Mouse (Mus musculus) frontal cortex, postnatal 14 days (tissue): ENCODE results near the gene Fmo5.

ENCODE experiments used
- DNase-seq, 2 experiments: peaks; one replicate each; pipeline ENCODE4 v3.0.0; 2022; ENCODE audit warnings: low spot score in 2 of 2

Gene Fmo5

DNA sequence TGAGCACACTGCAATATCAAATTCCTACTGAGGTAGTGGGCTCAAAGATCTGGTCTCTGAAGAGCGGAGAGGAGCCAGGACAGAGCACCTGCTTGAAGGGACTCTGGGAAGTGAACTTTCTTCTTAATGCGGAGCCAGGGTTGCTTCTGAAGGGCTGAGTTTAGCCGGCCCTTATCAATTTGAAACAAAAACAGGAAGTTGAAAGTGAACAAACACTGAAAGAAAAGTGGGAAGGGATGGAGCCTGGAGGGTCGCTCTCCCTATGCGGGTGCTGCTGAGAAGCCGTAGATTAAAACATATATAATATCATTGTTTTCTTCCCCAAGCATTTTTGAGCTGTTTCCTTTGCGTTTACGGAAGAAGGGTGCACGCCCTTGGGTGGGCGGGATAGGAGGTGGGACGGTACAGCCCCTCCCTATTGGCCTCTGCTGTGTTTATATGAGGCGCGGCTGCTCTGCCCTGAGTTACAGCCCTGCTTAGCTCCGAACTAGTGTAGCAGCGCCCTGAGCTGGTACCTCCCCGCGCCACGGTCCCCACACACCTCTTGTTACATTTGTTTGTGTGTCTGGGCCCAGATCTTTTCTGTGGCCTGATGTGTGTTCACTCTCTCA, at the start of gene Fmo5:
TSS of gene Fmo5 (plus strand) at position 414 of the 611 bp plus-strand sequence.
- DNase-seq = no peak

DNA sequence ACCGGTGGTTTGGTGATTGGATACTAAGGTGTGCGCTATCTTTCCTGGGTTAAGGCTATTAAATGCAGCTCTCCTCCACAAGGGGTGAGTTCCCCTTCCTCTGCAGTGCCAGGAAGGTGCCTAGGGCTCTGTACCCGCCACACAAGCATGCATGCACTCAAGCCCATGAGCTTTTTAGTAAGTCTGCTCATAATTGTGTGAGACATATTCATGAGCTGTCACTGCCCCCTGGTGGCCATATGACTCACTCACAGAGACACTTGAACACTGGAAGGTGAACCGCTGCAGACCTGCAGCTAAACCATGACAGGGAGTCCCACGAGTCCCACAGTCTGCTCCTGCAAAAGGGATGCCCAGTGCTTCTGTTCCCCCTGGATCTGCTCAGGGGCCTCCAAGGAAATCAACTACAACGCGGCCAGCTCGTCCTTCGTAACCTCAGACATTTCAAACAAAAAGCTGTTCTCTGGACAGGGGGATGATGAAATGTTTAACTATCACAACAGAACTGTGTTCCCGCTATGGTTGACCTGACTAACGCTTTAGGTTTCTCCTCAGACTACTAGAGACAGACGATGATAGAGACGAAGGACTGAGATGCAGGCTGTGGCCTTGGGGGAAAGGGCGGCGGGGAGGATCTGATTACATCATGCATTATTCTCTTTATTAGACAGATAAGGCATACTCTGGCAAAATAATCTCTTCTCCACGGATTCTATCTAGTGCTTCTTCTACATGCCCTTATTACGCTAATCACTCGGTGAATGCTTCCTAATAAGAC, 43.0 kb upstream of the Fmo5 start:
- DNase-seq = peak; percentile 73 to 86

DNA sequence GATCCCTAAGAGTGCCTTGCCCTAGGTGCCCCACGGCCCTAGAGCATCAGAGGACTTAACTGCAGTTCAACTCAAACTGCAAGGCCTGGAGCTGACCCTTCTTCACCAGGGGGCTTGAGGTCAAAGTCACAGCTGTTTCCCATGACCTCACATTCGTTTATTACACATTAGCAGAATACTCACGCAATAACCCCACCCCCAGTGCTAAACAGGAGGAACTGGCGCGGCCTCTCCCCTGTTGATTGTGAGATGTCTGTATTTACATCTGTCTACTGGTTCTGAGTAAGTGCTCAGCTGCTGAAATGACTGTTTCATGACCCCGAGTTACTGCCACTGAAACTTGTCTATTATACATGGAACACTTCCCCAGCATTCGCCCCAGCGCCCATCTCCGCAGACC, 40.9 kb upstream of the Fmo5 start:
- DNase-seq = no peak

DNA sequence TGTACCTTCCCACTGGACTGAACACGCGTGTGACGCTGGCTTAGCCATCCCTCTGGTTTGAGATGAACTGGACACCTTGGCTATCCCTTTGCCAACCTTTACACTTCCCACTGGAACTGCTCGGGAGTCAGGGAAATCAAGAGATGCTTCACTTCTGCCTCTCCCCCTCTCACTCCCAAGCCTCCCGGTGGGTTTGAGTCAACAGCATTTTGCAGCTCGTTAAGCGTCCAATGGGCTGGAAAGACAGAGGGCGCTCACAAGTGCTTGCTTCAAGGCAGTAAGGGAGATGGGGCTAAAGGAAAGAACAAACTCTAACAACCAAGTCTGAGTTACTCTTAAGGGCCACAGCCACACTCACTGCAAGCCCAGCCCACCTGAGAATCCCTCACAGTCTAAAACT, 37.9 kb upstream of the Fmo5 start:
- DNase-seq = no peak

DNA sequence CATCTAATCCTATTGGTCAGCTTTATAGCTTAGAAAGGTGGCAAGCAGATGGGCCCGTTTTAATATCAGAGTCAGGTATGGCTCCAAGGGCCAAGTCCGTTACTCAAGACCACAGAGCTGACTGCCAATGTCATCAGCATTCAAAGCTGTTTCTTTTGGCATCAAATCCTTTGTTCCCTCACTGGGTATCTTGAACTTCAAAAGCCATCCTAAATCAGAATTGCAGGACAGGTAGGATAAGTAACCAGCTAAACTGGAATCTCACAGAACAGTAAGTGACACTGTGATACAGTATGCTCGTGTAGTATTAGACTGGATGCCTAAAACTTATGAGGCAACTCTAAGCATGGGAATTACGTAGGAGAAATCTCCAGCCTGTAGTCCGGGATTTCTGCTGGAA, 35.5 kb upstream of the Fmo5 start:
- no peak for DNase-seq

DNA sequence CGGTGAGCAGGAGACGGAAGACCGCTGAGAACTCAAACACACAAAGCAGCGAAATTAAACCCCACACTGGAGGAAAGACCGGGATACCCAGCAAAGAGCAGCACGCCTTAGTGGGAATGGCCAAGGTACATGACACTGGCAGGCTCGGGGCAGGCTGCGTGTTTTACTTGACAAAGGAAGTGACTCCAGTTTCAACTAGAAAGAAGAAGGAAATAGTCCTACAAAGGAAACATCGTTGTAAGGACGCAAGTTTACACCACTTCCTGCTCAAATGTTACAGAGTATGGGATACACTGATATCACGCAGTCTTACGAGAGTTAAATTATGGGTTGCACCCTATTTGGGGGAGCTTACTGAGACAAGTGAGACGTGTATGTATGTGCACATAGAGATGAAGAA, 34.5 kb upstream of the Fmo5 start:
- no peak for DNase-seq

DNA sequence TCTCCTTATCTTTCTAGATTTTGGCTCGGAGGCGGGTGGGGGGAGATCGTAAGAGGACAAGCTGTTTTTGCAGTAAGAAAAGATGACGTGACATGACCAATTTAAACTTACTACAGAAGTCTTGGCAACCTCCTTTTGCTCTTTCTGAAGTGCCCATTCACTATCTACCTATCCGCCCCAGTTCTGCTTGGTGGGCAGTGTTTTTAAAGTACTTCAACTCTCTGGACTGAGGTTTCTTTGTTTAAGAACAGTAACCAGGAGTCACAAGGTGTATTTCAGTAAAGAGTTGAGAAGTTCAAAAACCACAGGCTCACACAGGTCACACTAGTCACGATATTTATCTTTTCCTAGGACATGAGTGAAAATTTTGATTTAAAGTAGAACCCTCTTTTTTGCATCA, 33.5 kb upstream of the Fmo5 start:
- DNase-seq = no peak

DNA sequence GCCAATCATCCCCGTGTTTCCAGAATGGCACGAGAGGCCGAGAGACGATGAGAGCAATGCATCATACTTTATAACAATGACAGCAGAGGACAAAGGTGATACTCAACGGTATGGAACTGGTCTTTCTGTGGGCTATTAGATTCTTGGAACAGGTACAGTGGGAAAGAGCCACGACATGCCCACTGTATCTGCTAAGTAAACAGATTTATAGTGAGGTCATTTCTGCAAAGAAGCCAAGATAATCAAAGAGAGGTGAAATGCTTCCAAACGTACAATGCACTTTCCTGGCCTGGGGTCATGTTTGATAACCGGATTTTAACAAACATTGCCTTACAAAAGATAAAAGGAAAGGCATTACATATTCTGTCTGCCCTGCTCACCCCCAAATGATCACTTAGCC, 31.8 kb upstream of the Fmo5 start:
- DNase-seq = no peak

DNA sequence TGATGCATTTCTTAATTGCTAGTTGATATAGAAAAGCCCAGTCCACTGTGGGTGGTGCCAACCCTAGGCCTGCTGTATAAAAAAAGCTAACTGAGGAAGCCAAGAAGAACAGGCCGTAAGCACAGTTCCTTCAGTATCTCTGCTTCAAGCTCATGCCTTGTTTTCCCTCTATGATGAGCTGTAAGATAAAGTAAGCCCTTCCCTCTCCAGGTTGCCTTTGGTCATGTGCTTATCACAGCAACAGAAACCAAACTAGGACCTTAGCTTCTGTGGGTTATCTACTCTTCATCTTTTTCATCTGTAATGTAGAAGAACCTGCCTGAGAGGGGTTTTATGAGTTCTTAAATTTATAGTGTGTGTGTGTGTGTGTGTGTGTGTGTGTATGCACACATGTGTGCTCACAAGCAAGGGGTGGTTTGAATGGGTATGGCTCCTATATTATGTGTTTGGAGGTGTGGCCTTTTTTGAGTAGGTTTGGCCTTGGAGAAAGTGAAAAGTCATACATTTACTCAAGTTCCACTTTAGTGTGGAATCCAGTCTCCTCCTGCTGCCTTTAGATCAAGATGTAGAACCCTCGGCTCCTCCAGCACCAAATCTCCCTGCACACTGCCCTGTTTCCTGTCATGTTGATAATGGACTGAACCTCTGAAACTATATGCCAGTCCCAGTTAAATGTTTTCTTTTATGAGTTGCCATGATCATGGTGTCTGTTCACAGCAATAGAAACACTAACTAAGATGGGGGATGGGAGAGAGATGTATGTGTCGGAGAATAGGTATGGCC, 28.4 kb upstream of the Fmo5 start:
- no peak for DNase-seq

DNA sequence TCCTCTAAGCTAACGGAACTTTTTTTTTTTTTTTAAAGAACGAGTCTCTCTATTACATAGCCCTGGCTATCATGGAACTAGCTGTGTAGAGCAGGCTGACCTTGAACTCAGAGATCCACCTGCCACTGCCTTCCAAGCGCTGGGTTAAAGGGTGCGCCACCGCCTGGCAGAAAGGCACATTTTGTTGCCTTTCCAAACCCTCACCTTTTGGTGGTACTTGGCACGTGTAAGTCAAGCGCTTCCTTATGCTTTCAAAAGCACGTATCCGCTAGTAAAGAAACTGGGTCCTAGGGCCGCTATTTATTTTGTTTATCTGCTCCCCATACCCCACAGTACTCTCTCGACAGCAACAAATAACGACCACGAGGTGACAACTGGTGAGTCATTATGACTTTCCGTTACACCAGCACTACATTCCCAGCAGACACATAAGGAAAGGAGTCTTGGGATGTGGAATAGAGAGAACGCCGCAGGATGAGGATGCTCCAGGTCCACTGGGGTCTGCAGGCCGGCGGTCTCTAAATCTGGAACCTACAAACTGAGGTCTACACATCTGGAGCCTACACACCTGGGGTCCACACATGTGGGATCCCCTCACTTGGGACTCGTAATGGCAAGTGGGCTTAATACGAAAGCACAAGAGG, 19.3 kb upstream of the Fmo5 start:
- DNase-seq = no peak

DNA sequence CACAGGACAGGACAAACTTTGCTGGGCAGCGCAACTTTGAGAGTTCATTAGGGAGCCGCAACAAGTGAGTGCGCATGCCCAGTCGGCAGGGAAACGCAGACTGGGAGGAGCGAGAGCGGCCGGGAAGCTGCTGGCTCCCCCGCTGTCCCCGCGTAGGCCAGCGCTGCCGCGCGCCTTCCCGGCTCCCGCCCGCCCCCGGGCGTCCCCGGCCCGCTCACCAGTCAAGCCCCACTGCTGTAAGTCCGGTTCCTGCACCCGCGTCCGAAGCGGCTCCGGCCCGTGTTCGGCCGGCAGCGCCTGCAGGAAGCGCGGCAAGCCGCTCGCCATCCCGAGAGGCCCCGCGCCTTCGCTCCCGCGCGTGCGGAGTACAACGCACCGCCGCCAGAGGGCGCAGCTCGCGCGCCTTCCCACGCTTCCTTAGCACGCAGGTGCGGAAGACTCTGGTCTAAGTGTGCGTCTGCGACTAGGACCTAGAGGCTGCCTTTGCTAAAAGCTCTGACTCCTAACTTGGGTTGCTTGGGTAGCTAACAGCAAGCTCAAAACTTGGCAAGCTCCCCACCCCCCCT, 18.7 kb upstream of the Fmo5 start, which contains the start of gene Chd1l:
TSS of gene Chd1l (minus strand) at position 359 of the 566 bp plus-strand sequence.
- peak; percentile 73 to 87 for DNase-seq

DNA sequence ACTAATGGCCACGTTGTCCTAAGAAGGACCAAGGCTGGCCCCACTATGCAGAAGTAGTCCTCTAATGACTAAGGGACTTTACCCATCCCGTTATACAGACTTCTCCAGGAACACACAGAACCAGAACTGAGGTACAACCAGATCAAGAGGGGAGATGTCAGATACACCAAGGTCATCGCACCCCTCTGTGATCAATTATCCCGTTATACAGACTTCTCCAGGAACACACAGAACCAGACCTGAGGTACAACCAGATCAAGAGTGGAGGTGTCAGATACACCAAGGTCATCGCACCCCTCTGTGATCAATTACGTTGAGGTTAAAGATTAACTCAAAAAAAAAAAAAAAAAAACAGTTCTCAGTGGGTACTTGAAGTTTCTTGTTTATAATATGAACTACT, 17.6 kb upstream of the Fmo5 start:
- DNase-seq = no peak

DNA sequence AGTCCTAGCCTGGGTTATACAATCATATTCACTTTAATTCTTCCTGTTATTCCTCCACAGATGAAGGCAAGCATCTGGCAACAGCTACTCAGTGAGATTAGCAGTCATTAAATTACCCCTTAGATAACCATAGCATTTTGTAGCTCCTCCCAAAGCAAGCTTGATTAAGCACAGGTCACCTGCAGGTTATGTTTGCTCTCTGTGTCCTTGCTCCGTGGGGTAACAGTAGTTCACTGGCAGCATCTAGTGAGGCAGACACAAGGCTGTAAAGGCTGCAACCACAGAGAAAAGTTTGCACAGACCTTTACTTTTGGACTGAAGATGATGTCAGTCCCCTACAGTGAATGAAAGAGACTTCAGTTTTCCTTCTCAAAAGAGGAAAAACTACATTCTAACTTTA, 13.4 kb upstream of the Fmo5 start:
- no peak for DNase-seq

DNA sequence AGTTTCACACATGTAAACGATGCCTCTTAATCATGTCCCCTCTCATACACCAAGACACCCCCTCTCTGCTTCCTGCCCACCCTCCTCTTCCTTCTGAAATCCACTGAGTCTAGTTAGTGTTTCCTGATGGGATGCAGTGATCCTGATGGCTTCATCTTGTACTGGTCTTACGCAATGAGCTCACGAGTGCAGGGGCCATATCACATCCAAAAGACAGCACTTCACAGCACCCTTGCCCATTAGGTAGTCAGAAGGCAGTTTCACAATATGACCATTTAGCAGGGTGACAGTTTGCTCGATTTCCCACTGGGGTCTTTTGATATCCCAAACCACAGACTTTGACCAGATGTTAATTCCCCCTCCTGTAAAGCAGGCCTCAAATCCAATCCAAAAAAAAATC, 12.7 kb upstream of the Fmo5 start:
- DNase-seq = no peak

DNA sequence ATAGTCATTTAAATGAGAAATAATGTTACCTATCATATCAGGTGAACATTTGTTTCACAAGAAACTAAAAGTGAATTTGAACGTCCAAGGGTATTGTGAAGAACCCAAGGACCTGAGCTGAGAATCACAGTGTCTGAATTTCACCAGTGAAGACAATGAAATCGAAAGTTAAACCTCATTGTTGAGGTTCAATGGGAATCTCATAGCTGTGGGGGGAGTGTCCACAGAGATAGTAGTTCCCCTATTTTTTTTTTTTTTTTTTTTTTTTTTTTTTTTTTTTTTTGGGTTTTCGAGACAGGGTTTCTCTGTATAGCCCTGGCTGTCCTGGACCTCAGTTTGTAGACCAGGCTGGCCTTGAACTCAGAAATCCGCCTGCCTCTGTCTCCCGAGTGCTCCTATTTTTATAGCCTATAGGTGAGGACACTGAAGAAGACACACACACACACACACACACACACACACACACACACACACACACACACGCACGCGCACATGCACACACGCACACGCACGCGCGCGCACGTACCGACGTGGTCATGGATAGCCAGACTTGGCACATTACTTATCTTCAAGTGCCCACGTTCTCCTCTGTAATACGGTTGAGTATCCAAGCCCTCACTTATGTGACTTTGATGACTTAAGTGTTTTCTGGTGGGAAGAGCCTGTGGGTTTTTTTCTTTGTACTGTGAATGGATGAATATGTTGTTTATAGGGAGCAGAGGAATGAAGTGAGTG, 11.3 kb upstream of the Fmo5 start:
- no peak for DNase-seq

DNA sequence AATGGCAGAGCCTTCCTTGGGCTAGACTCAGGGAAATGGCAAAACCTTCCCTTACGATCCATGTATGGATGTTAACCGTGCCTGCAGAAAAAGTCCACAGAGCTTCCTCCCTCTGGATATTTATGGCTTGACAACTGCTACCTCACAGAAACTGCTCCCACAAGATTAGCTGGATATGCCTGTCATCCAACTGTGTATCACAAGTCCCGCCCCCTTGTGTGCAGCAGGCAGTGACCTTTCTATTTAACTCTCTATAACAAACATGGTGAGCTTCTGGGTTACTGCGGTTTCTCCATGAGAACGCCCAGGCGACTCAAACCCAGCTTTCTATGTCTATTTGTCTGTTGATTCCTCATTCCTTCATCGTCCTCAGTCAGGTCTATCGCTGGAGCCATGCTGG, 10.7 kb upstream of the Fmo5 start:
- DNase-seq = no peak

DNA sequence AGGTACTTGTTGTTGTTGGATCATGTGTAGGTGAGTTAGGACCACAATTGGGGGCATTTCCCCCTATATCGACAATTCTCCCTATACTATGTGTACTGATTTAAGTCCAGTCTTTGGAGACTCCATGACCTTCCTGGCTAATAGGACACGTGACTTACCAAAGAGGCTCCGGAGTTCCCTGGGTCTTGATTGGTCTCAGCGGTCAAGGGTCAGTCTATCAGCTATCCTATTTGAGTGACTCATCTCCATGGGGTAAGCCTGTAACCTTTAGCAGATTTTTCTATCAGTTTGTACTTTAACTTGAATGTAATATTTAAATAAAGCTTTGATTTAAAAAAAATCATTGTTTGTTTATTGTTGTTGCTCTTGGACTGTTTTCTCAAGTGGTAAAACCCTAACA, 7.9 kb upstream of the Fmo5 start:
- no peak for DNase-seq

DNA sequence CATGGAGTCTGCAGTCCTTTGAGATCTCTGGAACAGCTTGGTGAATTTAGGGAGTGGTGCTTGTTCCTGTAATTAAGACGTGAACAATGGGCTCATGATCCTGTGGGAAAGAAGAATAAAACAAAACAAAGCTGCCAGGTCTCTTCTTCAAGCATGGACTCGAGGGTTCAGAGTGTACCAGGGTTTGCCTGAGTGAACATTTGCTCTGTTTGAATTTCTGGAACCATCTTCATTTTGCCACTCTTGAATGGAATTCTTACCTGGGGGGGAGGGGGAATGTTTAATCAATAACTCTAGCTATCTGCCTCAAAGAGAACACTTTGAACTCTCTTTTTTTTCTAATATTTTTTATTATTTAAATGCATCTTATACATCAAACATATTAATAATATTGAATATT, 4.0 kb upstream of the Fmo5 start:
- no peak for DNase-seq

DNA sequence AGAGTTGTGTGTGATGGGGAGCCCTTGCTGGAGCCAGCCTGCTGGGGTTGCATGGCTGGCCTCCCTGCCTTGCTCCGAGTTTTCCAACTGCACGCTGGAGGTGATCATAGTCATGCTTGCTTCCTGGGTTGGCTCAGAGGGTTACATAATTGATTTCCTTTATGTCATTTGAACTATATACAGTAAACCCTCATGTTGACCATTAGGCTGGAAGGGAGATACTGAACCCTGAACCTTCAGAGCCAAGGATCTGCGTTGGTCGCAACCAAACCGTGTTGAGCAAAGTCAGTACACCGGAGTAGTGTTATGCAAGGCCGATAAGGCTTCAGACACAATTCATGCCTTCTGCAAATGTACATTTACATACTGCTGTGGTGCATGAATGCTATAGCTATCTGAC, 711 bp upstream of the Fmo5 start:
- no peak for DNase-seq

DNA sequence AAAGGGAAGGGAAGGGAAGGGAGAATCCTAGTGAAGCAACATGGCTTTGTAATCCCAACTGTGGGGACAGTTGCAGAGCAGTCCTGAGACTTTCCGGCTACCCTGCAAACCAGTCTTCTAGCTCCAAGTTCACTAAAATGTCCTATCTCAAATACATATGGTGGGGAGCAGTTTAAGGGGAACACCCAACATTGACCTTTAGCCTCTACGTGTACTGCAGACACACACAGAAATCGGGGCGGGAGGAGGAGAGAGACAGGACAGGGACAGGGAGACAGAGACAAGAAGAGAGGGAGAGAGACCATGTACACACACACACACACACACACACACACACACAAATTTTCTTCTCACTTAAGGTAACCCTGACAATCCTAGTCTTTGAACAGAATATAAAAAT, 1.3 kb downstream of the Fmo5 start:
- no peak for DNase-seq

DNA sequence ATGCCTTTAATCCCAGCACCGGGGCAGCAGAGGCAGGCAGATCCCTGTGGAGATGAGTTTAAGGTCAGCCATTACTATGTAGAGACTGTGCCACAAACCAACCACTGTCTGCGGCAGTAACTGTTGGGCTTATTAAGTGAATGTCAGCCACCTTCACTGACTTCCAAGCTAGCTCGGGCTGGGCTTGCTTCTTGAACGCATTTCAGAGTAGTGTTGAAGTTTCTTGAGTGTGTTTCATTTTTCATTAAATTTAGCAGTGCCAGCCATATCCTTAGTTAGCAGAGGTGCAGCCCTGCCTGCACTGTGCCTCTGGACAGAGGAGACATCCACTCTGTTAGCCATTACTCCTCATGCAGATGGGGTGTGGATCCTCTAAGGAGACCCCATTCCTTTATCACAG, 2.1 kb downstream of the Fmo5 start:
- DNase-seq = no peak
